Mouse (Mus musculus) lung, embryonic 16.5 days (tissue): Measurements from ENCODE around the gene Cytip. TPM values are rescaled to one million over a fixed set of nuclear protein-coding genes. Genes with fewer than 3 reads are reported as not detected.

Experiments
- ATAC-seq: fragments of 200-750 bp; cut with Nextera tagmentation; 2 replicates; pipeline ENCODE4 v1.8.0; 2017; ENCODE audit warnings: low read depth, mild to moderate bottlenecking, moderate library complexity
- H3K27ac ChIP-seq: fragments of 300-500 bp; sonication (generic); 2 replicates; pipeline ENCODE4 v1.5.1; 2014; ENCODE audit warnings: mild to moderate bottlenecking, control low read depth, low read length
- H3K27me3 ChIP-seq: fragments of 300-500 bp; sonication (generic); 2 replicates; pipeline ENCODE4 v1.6.1; 2014; ENCODE audit warnings: low read depth, low read length, mixed read lengths; ENCODE audit not compliant: control insufficient read depth, insufficient read depth
- H3K36me3 ChIP-seq: fragments of 300-500 bp; sonication (generic); 2 replicates; pipeline ENCODE4 v1.6.1; 2014; ENCODE audit warnings: low read length; ENCODE audit not compliant: control insufficient read depth, insufficient read depth
- H3K4me1 ChIP-seq: fragments of 300-500 bp; sonication (generic); replicated peaks from 2 replicates; pipeline ENCODE4 v1.6.1; 2014; ENCODE audit warnings: low read length, mixed read lengths; ENCODE audit not compliant: control insufficient read depth, insufficient read depth
- H3K4me2 ChIP-seq: fragments of 300-500 bp; sonication (generic); 2 replicates; pipeline ENCODE4 v1.6.1; 2014; ENCODE audit warnings: low read depth, low read length, control low read depth
- H3K4me3 ChIP-seq: fragments of 300-500 bp; sonication (generic); 2 replicates; pipeline ENCODE4 v1.5.1; 2014; ENCODE audit warnings: mild to moderate bottlenecking, low read length, control low read depth
- H3K9ac ChIP-seq: fragments of 300-500 bp; sonication (generic); 2 replicates; pipeline ENCODE4 v1.6.1; 2014; ENCODE audit warnings: low read length, control low read depth
- H3K9me3 ChIP-seq: fragments of 300-500 bp; sonication (generic); 2 replicates; pipeline ENCODE4 v1.6.1; 2016; ENCODE audit warnings: low read length; ENCODE audit not compliant: control insufficient read depth
- WGBS: fragments of 180-500 bp; shearing (Covaris S2); extraction: QIAGEN DNeasy Blood & Tissue Kit; methylation state at CpG from one replicate; pipeline ENCODE4 v1.1.7; 2014; 5-methylcytosine and 5-hydroxymethylcytosine counted together
- polyA plus RNA-seq: library from polyadenylated mRNA; unstranded; fragments of >200 nt; fragmentation: Nextera tagmentation; extraction: Ambion mirVana; gene quantifications from 2 replicates; pipeline ENCODE4 v1.2.1, GENCODE M21; 2015

The Cytip gene
- polyA plus RNA-seq, 1 experiment from 2014 or later: 3.8 TPM

GRCm38 (mm10) chr2:58086420-58086819, 108.9 kb downstream of the Cytip start:
- no peak for ATAC-seq
- H3K9ac ChIP-seq: no peak overlapping the region
- H3K4me2 ChIP-seq: no peak overlapping the region
- H3K4me3 ChIP-seq: no peak overlapping the region
- H3K4me1 ChIP-seq: no peaks in the 10 kb centered on the region
- H3K27me3 ChIP-seq: no peaks in the 10 kb centered on the region
- 81% methylated on average over 1 of the region's 1 CpGs for WGBS
- H3K9me3 ChIP-seq: no peaks in the 10 kb centered on the region
- H3K27ac ChIP-seq: no peak overlapping the region
- H3K36me3 ChIP-seq: no peaks in the 10 kb centered on the region

GRCm38 (mm10) chr2:58079849-58080248, 115.5 kb downstream of the Cytip start:
- Histone ChIP-seq H3K4me3 (no peak overlapping the region), H3K9ac (no peak overlapping the region), H3K36me3 (no peaks in the 10 kb centered on the region), H3K27ac (no peak overlapping the region), H3K4me2 (no peak overlapping the region), H3K9me3 (no peaks in the 10 kb centered on the region), H3K27me3 (no peaks in the 10 kb centered on the region), H3K4me1 (no peaks in the 10 kb centered on the region)
- ATAC-seq: no peak
- 26% methylated on average over 1 of the region's 1 CpGs for WGBS

Other genes starting within 250 kb of the Cytip start
- gene Galnt5, start 197.6 kb downstream of the Cytip start, polyA plus RNA-seq: 2.1 and 2.3 TPM in 2 replicates
- gene Ermn, start 142.7 kb downstream of the Cytip start, polyA plus RNA-seq: 0.05 TPM in 1 of 2 replicates, not detected in the other
- gene Acvr1c, start 162.4 kb upstream of the Cytip start, polyA plus RNA-seq: 0.85 and 1.4 TPM in 2 replicates